Mouse (Mus musculus): Measurements from ENCODE around the gene Srpr.

DNA sequence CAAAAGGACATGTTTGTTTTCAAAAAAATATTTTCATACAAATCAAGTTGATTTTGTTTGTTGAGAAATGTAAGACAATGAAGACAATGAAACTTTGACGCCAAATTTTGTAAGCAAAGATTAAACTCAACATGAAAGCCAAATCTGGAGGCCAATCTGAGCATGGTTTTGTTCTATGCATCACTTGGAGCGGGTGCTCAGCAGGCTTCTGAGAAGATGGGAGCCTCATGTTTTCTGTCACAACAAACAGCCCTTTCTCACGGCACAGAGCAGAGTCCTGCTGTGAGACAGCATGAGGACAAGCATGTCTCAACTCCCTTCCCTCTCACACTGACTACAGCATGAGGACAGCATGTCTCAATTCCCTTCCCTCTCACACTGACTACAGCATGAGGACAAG lies 36.0 kb downstream of the Srpr start:
- no peak for TF ChIP-seq CTCF (IDR thresholded peaks at IDR 0.05; ENCODE audit: insufficient read depth, low read depth, low read length)
- no peak for TF ChIP-seq POLR2A (IDR thresholded peaks at IDR 0.05; ENCODE audit: insufficient read depth, low read depth, low read length)

Measured in olfactory bulb, adult 2 months (tissue).